Mouse (Mus musculus) limb, embryonic 15.5 days (tissue): ENCODE results near the gene Gm3159. TPM values are rescaled to one million over a fixed set of nuclear protein-coding genes. Genes with fewer than 3 reads are reported as not detected.
A peak's percentile ranks its signal among the peaks of the same experiment; 100 is the strongest.
"Not testable (repeated sequence)": the region's sequence is repeated elsewhere in the genome, so short reads cannot be mapped to it uniquely, and the experiment has no call there.

ENCODE experiments used
- ATAC-seq: fragments of 200-750 bp; cut with Nextera tagmentation; 2 replicates; pipeline ENCODE4 v1.8.0; 2017; ENCODE audit warnings: low read depth, moderate TSS enrichment; ENCODE audit not compliant: insufficient number of reproducible peaks, low FRiP score, low TSS enrichment
- H3K27ac ChIP-seq: fragments of 300-500 bp; sonication (generic); 2 replicates; pipeline ENCODE4 v1.5.1; 2015; ENCODE audit warnings: moderate library complexity, mild to moderate bottlenecking, inconsistent platforms
- H3K27me3 ChIP-seq: fragments of 300-500 bp; sonication (generic); 2 replicates; pipeline ENCODE4 v1.6.1; 2015; ENCODE audit warnings: inconsistent platforms
- H3K36me3 ChIP-seq: fragments of 300-500 bp; sonication (generic); 2 replicates; pipeline ENCODE4 v1.6.1; 2015; ENCODE audit warnings: inconsistent platforms
- H3K4me1 ChIP-seq: fragments of 300-500 bp; sonication (generic); 2 replicates; pipeline ENCODE4 v1.6.1; 2015; ENCODE audit warnings: inconsistent platforms
- H3K4me2 ChIP-seq: fragments of 300-500 bp; sonication (generic); 2 replicates; pipeline ENCODE4 v1.6.1; 2015; ENCODE audit warnings: mild to moderate bottlenecking, inconsistent platforms
- H3K4me3 ChIP-seq: fragments of 300-500 bp; sonication (generic); 2 replicates; pipeline ENCODE4 v1.5.1; 2015; ENCODE audit warnings: mild to moderate bottlenecking, inconsistent platforms
- H3K9ac ChIP-seq: fragments of 300-500 bp; sonication (generic); 2 replicates; pipeline ENCODE4 v1.6.1; 2015; ENCODE audit warnings: inconsistent platforms
- H3K9me3 ChIP-seq: fragments of 300-500 bp; sonication (generic); 2 replicates; pipeline ENCODE4 v1.6.1; 2016; ENCODE audit warnings: inconsistent platforms
- WGBS: fragments of 180-500 bp; shearing (Covaris S2); methylation state at CpG from one replicate; pipeline ENCODE4 v1.1.7; 2015; 5-methylcytosine and 5-hydroxymethylcytosine counted together
- polyA plus RNA-seq: library from polyadenylated mRNA; unstranded; fragments of >200 nt; fragmentation: Nextera tagmentation; extraction: Ambion mirVana; gene quantifications from 2 replicates; pipeline ENCODE4 v1.2.1, GENCODE M21; 2015

Gm3159 gene
- polyA plus RNA-seq: not detected in 2 replicates

DNA sequence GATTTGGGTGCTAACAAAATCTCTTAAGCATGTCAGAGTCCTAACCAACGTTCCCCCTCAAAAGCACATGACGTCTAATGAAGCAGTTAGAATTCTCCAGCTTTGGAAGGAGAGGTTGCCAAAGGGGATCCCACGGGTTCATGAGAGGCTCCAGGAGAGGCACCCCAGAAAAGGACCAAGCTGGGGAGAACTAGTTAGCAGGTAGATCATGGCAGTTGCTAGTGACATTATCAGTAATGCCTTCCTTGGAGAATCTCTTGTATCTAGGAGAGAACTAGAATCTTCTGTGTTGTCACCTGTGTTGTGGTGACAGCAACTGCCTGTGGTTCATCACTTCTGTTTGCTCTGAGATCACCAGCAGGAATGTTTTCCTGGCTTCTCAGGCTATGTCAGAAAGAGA, at the start of gene Gm3159:
Gm3159 (plus strand) TSS at position 301 of the 400 bp plus-strand sequence.
- ATAC-seq, H3K9me3 ChIP-seq: not testable (repeated sequence)

DNA sequence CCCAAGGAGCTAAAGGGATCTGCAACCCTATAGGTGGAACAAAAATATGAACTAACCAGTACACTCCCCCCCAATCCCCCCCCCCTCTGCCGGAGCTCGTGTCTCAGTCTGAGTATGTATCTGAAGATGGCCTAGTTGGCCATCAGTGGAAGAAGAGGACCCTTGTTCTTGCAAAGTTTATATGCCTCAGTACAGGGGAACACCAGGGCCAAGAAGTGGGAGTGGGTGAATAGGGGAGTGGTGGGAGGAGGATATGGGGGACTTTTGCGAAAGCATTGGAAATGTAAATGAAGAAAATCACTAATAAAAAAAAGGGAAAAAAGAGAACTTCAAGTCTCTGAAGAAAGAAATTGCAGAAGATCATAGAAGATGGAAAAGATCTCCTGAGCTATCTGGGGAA, 28.3 kb upstream of the Gm3159 start:
- H3K9me3 ChIP-seq, H3K27me3 ChIP-seq, ATAC-seq, H3K9ac ChIP-seq, H3K4me3 ChIP-seq, H3K4me2 ChIP-seq, H3K4me1 ChIP-seq, H3K27ac ChIP-seq, H3K36me3 ChIP-seq: not testable (repeated sequence)
- WGBS: 87% methylated on average over 3 of the region's 3 CpGs

More for the DNA sequence above, at the start of gene Gm3159:
- H3K27me3 ChIP-seq, H3K36me3 ChIP-seq, H3K27ac ChIP-seq, H3K4me1 ChIP-seq, H3K4me2 ChIP-seq, H3K9ac ChIP-seq, H3K4me3 ChIP-seq: not testable (repeated sequence)
- 64% methylated on average over 1 of the region's 3 CpGs for WGBS

DNA sequence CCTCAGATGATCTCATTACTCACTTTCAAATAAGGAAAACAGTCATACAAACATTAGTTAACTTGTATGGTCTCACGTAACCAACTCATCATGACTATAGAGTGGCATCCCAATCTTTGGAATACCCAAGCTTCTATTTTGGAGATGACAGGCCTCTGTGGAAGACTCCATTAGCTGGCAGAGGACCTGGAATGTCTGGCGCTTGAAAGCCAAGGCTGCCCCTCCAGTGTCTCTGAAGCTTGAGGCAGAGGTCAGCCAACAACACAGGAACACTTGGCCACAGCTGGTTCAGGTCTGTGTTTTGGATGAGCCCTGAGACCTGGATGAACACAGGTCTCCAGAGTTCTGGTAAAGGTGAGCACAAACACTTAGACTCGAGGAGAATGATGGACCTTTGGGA, 27.6 kb upstream of the Gm3159 start:
- H3K9me3 ChIP-seq, H3K4me3 ChIP-seq, H3K27me3 ChIP-seq, H3K4me1 ChIP-seq, H3K36me3 ChIP-seq, H3K4me2 ChIP-seq, H3K9ac ChIP-seq, H3K27ac ChIP-seq, ATAC-seq: not testable (repeated sequence)
- 76% methylated on average over 3 of the region's 3 CpGs for WGBS

DNA sequence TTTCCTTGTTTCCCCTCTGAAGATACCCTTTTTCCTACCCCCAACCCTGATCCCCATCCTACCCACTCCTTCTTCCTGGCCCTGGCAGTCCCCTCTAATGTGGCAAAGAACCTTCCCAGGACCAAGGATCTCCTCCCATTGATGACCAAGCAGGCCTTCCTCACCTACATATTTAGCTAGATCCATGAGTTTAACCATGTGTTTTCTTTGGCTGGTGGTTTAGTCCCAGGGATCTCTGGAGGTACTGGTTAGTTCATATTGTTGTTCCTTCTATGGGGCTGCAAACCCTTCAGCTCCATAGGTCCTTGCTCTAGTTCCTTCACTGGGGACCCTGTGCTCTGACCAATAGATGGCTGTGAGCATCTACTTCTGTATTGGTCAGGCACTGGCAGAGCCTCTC, 19.5 kb upstream of the Gm3159 start:
- not testable (repeated sequence) for H3K4me2 ChIP-seq

DNA sequence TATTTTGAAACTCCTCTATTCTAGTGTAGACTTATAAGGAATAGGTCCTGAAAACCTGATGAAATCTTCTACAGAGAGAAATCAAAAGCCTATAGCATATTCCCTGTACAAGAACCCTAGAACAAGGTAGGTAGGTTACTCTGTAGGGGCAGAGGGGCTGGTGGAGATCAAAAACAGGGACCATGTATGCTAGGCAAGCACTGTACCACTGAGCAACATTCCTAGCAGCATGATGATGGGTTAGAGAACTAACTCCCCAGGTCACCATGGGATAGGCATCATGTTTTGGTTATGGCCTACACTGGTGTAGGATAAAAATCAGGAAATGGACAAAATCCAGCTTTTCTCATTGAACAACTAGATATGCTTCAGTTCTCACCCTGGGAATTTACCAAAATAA, 11.7 kb upstream of the Gm3159 start:
- H3K4me1 ChIP-seq, H3K4me2 ChIP-seq, H3K36me3 ChIP-seq, H3K9ac ChIP-seq, H3K9me3 ChIP-seq, H3K27ac ChIP-seq, ATAC-seq, H3K4me3 ChIP-seq, H3K27me3 ChIP-seq: not testable (repeated sequence)

More for the DNA sequence above, 19.5 kb upstream of the Gm3159 start:
- H3K36me3 ChIP-seq, H3K4me1 ChIP-seq, H3K27ac ChIP-seq, H3K4me3 ChIP-seq, H3K9me3 ChIP-seq, ATAC-seq, H3K27me3 ChIP-seq, H3K9ac ChIP-seq: not testable (repeated sequence)

DNA sequence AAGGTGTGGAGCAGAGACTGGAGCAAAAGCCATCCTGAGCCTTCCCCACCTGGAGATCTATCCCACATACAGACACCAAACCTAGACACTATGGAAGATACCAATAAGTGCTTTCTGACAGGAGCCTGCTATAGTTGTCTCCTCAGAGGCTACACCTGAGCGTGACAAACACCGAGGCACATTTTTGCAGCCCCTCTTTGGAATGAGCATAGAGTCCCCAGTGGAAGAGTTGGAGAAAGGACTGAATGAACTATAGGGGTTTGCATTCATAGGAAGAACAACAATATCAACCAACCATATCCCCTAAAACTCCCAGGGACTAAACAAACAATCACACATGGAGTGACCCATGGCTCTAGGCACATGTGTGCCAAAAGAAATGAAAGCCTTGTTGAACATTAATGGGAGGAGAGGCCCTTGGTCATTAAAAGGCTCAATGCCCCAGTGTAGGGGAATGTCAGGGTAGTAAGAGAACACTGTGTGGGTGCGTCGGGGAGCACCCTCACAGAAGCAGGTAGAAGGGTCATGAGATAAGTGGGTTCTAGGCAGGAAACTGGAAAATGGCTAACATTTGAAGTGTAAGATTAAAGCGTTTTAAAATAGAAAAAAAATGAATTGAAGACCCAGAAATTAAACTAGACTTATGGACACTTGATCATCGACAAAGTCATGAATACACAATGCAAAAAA, 4.3 kb upstream of the Gm3159 start:
- H3K27me3 ChIP-seq, H3K4me2 ChIP-seq, H3K27ac ChIP-seq, H3K36me3 ChIP-seq, H3K4me3 ChIP-seq, H3K9me3 ChIP-seq, H3K9ac ChIP-seq, H3K4me1 ChIP-seq, ATAC-seq: not testable (repeated sequence)
- WGBS: 98% methylated on average over 4 of the region's 6 CpGs

DNA sequence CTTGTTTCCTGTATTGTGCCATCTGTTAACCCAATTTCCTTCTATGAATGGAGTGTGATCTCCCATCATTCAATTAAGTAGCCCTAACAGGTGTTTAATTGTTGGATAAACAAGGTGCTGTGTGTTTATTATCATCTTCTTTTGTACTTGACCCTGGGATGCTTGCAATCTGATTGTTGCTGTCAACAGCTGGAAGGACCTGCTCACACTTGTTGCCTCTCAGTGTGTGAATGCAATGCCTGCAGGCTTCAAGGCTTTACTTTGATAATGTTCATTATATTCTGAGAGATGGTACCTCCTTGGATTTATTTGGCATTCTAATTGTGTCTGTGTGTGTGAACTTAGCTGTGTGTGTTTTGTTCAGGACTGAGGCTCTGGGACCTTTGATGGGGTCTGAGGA, 1.3 kb downstream of the Gm3159 start:
- not testable (repeated sequence) for H3K9ac ChIP-seq, H3K4me1 ChIP-seq, H3K36me3 ChIP-seq, H3K27me3 ChIP-seq, H3K4me2 ChIP-seq, ATAC-seq, H3K4me3 ChIP-seq, H3K27ac ChIP-seq, H3K9me3 ChIP-seq

DNA sequence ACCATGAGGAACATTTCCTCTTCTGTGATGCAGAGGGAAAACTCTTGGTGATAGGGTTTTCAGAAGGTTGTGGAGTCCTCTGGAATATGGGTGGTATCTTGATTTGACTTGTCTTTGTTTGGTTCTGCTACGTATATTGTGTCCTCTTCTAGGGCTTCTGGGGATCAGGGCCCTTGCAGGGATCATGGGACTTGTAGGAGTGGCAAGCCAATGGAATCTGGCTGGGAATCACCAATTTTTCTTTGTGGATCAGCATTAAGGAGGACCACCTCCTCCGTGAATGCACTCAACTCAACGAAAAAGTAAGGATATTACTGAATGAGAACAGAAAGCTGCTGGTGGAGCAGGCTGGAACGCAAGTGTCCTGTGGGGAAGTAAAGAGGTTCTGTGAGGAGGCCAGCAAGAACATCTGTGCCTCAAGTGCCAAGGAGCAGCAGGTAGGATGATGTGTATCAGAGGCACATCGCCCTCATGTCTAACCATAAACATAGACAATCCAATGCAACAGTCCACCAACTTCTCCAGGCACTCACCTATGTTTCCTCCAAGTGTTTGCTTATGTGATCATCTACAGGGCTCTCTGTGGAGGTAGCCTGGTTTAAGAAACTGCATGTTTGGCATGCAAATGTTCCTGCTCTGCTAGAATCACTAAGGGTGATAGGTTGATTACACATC, 2.9 kb downstream of the Gm3159 start:
- H3K9ac ChIP-seq, H3K4me1 ChIP-seq, H3K27ac ChIP-seq, H3K36me3 ChIP-seq, H3K9me3 ChIP-seq, H3K4me2 ChIP-seq, H3K27me3 ChIP-seq, H3K4me3 ChIP-seq, ATAC-seq: not testable (repeated sequence)
- WGBS: 87% methylated on average over 5 of the region's 5 CpGs

DNA sequence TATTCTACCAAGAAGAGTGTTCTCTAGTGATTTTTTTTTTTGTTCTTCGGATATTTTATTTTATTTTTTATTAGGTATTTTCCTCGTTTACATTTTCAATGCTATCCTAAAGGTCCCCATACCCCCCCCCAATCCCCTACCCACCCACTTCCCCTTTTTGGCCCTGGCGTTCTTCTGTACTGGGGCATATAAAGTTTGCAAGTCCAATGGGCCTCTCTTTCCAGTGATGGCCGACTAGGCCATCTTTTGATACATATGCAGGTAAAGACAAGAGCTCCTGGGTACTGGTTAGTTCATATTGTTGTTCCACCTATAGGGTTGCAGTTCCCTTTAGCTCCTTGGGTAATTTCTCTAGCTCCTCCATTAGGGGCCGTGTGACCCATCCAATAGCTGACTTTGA, 3.9 kb downstream of the Gm3159 start:
- not testable (repeated sequence) for H3K9ac ChIP-seq, H3K4me2 ChIP-seq, H3K36me3 ChIP-seq, H3K27me3 ChIP-seq, H3K9me3 ChIP-seq, ATAC-seq, H3K4me3 ChIP-seq, H3K27ac ChIP-seq, H3K4me1 ChIP-seq
- 68% methylated on average over 5 of the region's 5 CpGs for WGBS

DNA sequence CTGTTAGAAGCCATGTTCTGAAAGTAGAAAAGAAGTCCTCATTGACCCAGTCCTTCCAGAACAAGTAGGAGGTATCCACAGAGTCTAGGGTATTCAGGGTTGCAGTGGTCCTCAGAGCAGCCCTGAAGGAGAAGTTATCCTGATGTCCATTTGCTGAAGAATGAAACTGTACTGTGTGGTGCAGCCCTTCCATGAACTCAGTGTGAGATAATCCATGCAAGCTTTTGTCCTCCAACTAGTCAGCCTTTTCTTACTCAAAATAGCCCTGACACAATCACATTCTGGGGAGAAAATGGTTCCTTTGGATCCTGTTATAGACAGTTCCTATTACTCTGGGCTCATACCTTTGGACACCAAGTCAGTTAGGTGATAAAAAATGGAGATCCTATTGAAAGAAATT, 6.5 kb downstream of the Gm3159 start:
- not testable (repeated sequence) for H3K9ac ChIP-seq, ATAC-seq, H3K4me2 ChIP-seq, H3K36me3 ChIP-seq, H3K4me3 ChIP-seq, H3K9me3 ChIP-seq, H3K27me3 ChIP-seq, H3K4me1 ChIP-seq, H3K27ac ChIP-seq

DNA sequence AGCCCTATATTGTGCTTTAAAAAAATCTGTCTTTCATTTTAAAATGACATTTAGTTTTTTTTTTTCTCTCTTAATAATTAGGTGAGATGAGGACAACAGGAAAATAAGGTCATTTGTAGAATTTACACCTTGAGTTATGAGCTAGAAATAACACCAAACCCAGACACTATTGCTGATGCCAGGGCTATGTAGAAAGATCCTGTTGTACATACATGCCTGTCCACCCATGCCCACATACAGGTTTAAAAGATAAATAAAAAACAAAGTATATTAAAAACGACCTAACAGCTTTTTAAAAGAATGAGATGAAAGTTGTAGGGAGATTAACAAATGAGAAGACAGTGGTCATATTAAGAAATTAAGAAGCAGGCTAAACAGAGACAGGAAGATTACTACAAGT, 12.6 kb downstream of the Gm3159 start:
- H3K27ac ChIP-seq, H3K4me3 ChIP-seq, H3K4me1 ChIP-seq, H3K27me3 ChIP-seq, H3K4me2 ChIP-seq, H3K9me3 ChIP-seq, H3K36me3 ChIP-seq, H3K9ac ChIP-seq, ATAC-seq: not testable (repeated sequence)
- WGBS: 58% methylated on average over 1 of the region's 1 CpGs

DNA sequence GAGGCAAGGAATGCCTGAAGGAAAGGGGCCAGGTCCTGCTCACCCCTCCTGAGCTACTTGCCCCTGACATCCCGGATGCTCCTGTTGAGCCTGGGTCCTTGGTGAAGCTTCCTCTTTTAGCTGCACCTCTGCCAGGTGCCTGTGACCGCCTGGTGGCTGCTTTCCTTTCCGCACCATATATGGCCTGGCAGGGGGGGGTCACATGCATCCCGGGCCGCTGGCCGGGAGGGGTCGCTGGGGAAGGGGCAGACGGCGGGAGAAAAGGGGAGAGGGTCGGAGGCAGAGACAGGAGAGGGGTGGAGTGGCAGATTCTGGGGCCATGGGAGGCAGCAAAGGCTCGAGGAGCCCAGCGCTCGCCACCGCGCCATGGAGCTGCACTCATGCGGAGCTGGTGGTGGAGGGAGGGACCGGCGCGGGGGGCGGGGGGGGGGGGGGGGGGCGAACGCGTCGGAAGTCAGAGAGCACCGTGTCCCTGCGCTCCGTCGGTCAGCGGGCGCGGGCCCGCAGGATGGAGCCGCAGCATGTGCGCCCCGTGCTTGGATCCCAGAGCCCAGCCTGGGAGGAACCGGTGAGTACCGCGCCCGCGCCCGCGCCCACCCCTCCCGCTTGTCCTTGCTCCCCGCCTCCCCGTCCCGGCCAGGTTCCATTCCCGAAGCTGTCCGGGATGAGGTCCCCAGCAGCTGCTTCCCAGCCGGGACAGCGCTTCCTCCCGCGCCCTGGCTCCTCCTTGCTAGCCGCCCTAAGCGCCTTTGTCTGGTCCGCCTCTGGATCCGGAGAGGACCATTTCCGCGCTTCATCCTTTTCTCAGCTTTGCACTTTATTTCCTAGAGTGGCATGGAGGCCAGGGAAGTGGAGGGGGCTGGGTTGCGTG, 17.9 kb downstream of the Gm3159 start, which contains the start of gene Gm3164:
Gm3164 (plus strand) TSS at position 484 of the 871 bp plus-strand sequence.
- H3K27ac ChIP-seq, H3K27me3 ChIP-seq, H3K36me3 ChIP-seq, H3K4me1 ChIP-seq, H3K9me3 ChIP-seq, ATAC-seq, H3K9ac ChIP-seq: not testable (repeated sequence)
- Histone ChIP-seq H3K4me3 (peak within 1 kb of the TSS; percentile 34), H3K4me2 (peak within 1 kb of the TSS; percentile 59)
- WGBS: 1% methylated on average over 22 of the region's 59 CpGs
